Mouse (Mus musculus) lung, adult 2 months (tissue): ENCODE measurements around the gene Dscam. TPM values are rescaled to one million over a fixed set of nuclear protein-coding genes. Genes with fewer than 3 reads are reported as not detected.

ENCODE experiments used
- DNase-seq: peaks from one replicate; pipeline ENCODE4 v3.0.0; 2022
- H3K4me1 ChIP-seq: fragments of 200-500 bp; 2 replicates; pipeline ENCODE4 v1.6.1; 2011; ENCODE audit warnings: low read length; ENCODE audit not compliant: control insufficient read depth, insufficient read depth
- H3K4me3 ChIP-seq: fragments of 200-500 bp; replicated peaks from 2 replicates; pipeline ENCODE3; 2011; ENCODE audit warnings: low read depth, mild to moderate bottlenecking, control low read depth, low read length; ENCODE audit errors: extremely low read depth
- CTCF ChIP-seq: fragments of 200-500 bp; IDR thresholded peaks from 2 replicates; pipeline ENCODE4 v1.5.1; 2011; ENCODE audit warnings: mild to moderate bottlenecking, low read length, control low read depth; ENCODE audit not compliant: insufficient read depth
- POLR2A ChIP-seq: fragments of 200-500 bp; IDR thresholded peaks from 2 replicates; pipeline ENCODE4 v1.6.1; 2011; ENCODE audit warnings: low read depth, mild to moderate bottlenecking, control low read depth, low read length, borderline replicate concordance; ENCODE audit errors: extremely low read depth
- WGBS: fragments of 180-500 bp; shearing (Covaris S2); methylation state at CpG from one replicate; pipeline ENCODE4 v1.1.7; 2018; 5-methylcytosine and 5-hydroxymethylcytosine counted together
- polyA plus RNA-seq: library from polyadenylated mRNA; depleted of rRNA; stranded (reverse); fragments of >200 nt; gene quantifications from 2 replicates; pipeline ENCODE4 v1.2.3, GENCODE M21; 2012; rRNA removed

Dscam gene
- polyA plus RNA-seq, 1 experiment = 0.05 TPM

DNA sequence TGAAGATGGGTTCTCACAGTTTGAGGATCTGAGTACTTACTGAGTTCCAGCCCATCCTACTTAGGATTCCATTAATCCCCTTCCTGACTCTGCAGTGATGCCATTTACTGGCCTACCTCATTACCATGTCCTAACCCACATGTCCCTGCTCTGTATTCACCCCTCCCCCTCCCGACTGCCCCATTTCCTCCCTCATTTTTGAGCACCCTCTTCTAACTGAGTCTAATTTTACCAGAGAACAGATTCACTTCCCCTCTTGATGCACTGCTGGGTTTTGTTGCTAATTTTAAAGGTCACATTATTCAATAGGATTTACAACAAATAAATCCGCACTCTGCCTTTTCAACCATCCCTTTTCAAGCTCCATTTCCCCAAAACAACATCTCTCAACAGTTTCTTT, 629.5 kb downstream of the Dscam start:
- TF ChIP-seq POLR2A (no peak), CTCF (no peak)
- WGBS = 66% methylated on average over 2 of the region's 2 CpGs
- H3K4me3 ChIP-seq = no peak overlapping the region
- DNase-seq = no peak
- no peaks in the 10 kb centered on the region for H3K4me1 ChIP-seq

Other genes starting within 250 kb of the Dscam start
- 3.8 and 4.4 TPM in 2 replicates for gene Bace2, start 186.0 kb upstream of the Dscam start, polyA plus RNA-seq